In genomic region chrX:143063780-143064179, GRCm38 (mm10) we compare ENCODE assay signal across 11 mouse cellular contexts. TPM values are rescaled to one million over a fixed set of nuclear protein-coding genes. Genes with fewer than 3 reads are reported as not detected.
DNase-seq lines count a peak whose midpoint lies in the region; ATAC-seq lines count a peak whose summit lies in the region.
"Had no signal": no experiment of that assay in that cellular context is flagged by ENCODE, and none has a peak within 500 bp of the region (broad histone marks: within the 10 kb centered on the region; RNA-seq: fewer than 3 reads in every experiment).

No protein-coding gene starts in this region.

- WGBS in lung, embryonic 15.5 days: 41% methylated on average over 7 of the region's 7 CpGs
- 53% methylated on average over 7 of the region's 7 CpGs for WGBS in limb, embryonic 15.5 days

- peak; percentile 12 for DNase-seq in gastrocnemius, postnatal 10 days
- DNase-seq in gastrocnemius, adult 8-10 months (ENCODE audit: low spot score in 2 of 2): no peak
- DNase-seq in lung, adult 18-20 months: no peak
- DNase-seq in brain, adult 2 months (ENCODE audit: low read depth, low spot score): peak; percentile 39
- DNase-seq in adipocyte (ENCODE audit: low spot score): no peak
- DNase-seq: cerebellum, adult 11-12 months had no signal

- no peak overlapping the region for H3K9ac ChIP-seq in lung, embryonic 15.5 days
- H3K9ac ChIP-seq in limb, embryonic 15.5 days: no peak overlapping the region
- H3K9ac ChIP-seq: hindbrain, embryonic 15.5 days had no signal

- peak overlapping the region; percentile 74 for H3K27ac ChIP-seq in lung, embryonic 15.5 days
- peak overlapping the region; percentile 33; the same call in 1 of the 2 replicates for H3K27ac ChIP-seq in limb, embryonic 15.5 days
- H3K27ac ChIP-seq: hindbrain, embryonic 15.5 days had no signal

- H3K4me3 ChIP-seq in lung, embryonic 15.5 days: no peak overlapping the region
- no peak overlapping the region for H3K4me3 ChIP-seq in limb, embryonic 15.5 days
- H3K4me3 ChIP-seq: hindbrain, embryonic 15.5 days; myocyte had no signal

- peak; percentile 50; the same call in 1 of the 2 replicates for ATAC-seq in lung, embryonic 15.5 days (ENCODE audit: borderline replicate concordance, extremely low read depth, low FRiP score, low TSS enrichment)
- ATAC-seq in limb, embryonic 15.5 days (ENCODE audit: insufficient number of reproducible peaks, low FRiP score, low TSS enrichment, low read depth): no peak
- ATAC-seq in cerebellum, adult (ENCODE audit: insufficient number of reproducible peaks, low FRiP score, low TSS enrichment): no peak

- H3K36me3 ChIP-seq in lung, embryonic 15.5 days: no peaks in the 10 kb centered on the region
- H3K36me3 ChIP-seq in limb, embryonic 15.5 days: no peaks in the 10 kb centered on the region
- H3K36me3 ChIP-seq: hindbrain, embryonic 15.5 days had no signal

- peaks cover 4% of the 10 kb centered on the region; the same call in 1 of the 2 replicates for H3K27me3 ChIP-seq in lung, embryonic 15.5 days
- 0 out of 2 replicates have a peak, but pooled peaks cover 6% of the 10 kb centered on the region for H3K27me3 ChIP-seq in limb, embryonic 15.5 days
- H3K27me3 ChIP-seq: hindbrain, embryonic 15.5 days had no signal

- H3K4me2 ChIP-seq in lung, embryonic 15.5 days: no peak overlapping the region
- no peak overlapping the region for H3K4me2 ChIP-seq in limb, embryonic 15.5 days
- H3K4me2 ChIP-seq: hindbrain, embryonic 15.5 days had no signal

- H3K4me1 ChIP-seq in lung, embryonic 15.5 days: peaks cover 4% of the 10 kb centered on the region; the same call in 1 of the 2 replicates
- H3K4me1 ChIP-seq in limb, embryonic 15.5 days: peaks cover 24% of the 10 kb centered on the region
- H3K4me1 ChIP-seq: hindbrain, embryonic 15.5 days had no signal

- no peaks in the 10 kb centered on the region for H3K9me3 ChIP-seq in lung, embryonic 15.5 days
- H3K9me3 ChIP-seq in limb, embryonic 15.5 days: no peaks in the 10 kb centered on the region
- H3K9me3 ChIP-seq: hindbrain, embryonic 15.5 days had no signal

RNA-seq across cellular contexts. Expression of gene Rtl9, which starts 35.6 kb away (rescaled TPM):
- 1 to 10 TPM in 1 of 2 experiments, under 1 TPM in 1; 0.61 to 1.4 TPM for total RNA-seq in gastrocnemius, postnatal 10 days (2021)
- under 1 TPM; 0.07 to 0.17 (median 0.11) TPM for total RNA-seq in gastrocnemius, adult 8-10 months (2022)
- polyA plus RNA-seq in lung, embryonic 15.5 days (2015; fragmentation: Nextera tagmentation; extraction: Ambion mirVana): 0.36 and 0.50 TPM in 2 replicates
- 1.3 TPM in 2 replicates for polyA plus RNA-seq in limb, embryonic 15.5 days (2015; fragmentation: Nextera tagmentation; extraction: Ambion mirVana)

Comparison
In these comparisons a context has a peak if more than half of its experiments do, and no peak if none do; other contexts are left out.
1. DNase-seq: peak in gastrocnemius, postnatal 10 days (single experiment) and brain, adult 2 months (single experiment); none in gastrocnemius, adult 8-10 months (0 of 2), lung, adult 18-20 months (0 of 2) and adipocyte (single experiment).